Mouse (Mus musculus): ENCODE measurements around the gene Ccl24. TPM values are rescaled to one million over a fixed set of nuclear protein-coding genes. Genes with fewer than 3 reads are reported as not detected.

The Ccl24 gene
- polyA plus RNA-seq, 1 experiment from 2014 or later, result 20.1 TPM

- ATAC-seq (ENCODE audit: insufficient read depth), result peak; percentile 95
- H3K4me1 ChIP-seq (replicated peaks), result peaks cover 19% of the 10 kb centered on the region
- no peaks in the 10 kb centered on the region for H3K36me3 ChIP-seq (replicated peaks)
- peak within 1 kb of the TSS; percentile 59 for H3K4me3 ChIP-seq (replicated peaks)
- peak within 1 kb of the TSS; percentile 76 for H3K4me2 ChIP-seq
- H3K9me3 ChIP-seq (replicated peaks), result no peaks in the 10 kb centered on the region
- peak within 1 kb of the TSS; percentile 30; the same call in 1 of the 2 replicates for H3K9ac ChIP-seq
- under 1% methylated on average over 46 of the region's 46 CpGs for WGBS (ENCODE audit: insufficient replicate concordance)
- H3K27ac ChIP-seq (replicated peaks), result no peak within 1 kb of the TSS
- peaks cover 37% of the 10 kb centered on the region for H3K27me3 ChIP-seq
Measured at GRCm38 (mm10) chr5:135544865-135545797, 27.7 kb downstream of the Ccl24 start, which contains the start of gene Hip1. TSS of gene Hip1 (minus strand) at chr5:135545120.

GRCm38 (mm10) chr5:135544032-135544558 is 28.8 kb downstream of the Ccl24 start:
- 10% methylated on average over 15 of the region's 15 CpGs for WGBS (ENCODE audit: insufficient replicate concordance)
- Histone ChIP-seq H3K9ac (no peak overlapping the region), H3K4me1 (replicated peaks) (peaks cover 19% of the 10 kb centered on the region), H3K27ac (replicated peaks) (no peak overlapping the region), H3K27me3 (peaks cover 37% of the 10 kb centered on the region), H3K36me3 (replicated peaks) (no peaks in the 10 kb centered on the region), H3K4me2 (peak overlapping the region; percentile 76), H3K4me3 (replicated peaks) (peak overlapping the region; percentile 59), H3K9me3 (replicated peaks) (no peaks in the 10 kb centered on the region)
- ATAC-seq (ENCODE audit: insufficient read depth), result no peak

GRCm38 (mm10) chr5:135537794-135538214 is 35.0 kb downstream of the Ccl24 start:
- no peaks in the 10 kb centered on the region for H3K27me3 ChIP-seq
- no peaks in the 10 kb centered on the region for H3K9me3 ChIP-seq (replicated peaks)
- 24% methylated on average over 10 of the region's 10 CpGs for WGBS (ENCODE audit: insufficient replicate concordance)
- no peak overlapping the region for H3K4me3 ChIP-seq (replicated peaks)
- H3K36me3 ChIP-seq (replicated peaks), result no peaks in the 10 kb centered on the region
- H3K9ac ChIP-seq, result no peak overlapping the region
- H3K4me2 ChIP-seq, result 0 out of 2 replicates have a peak overlapping the region, but pooled peaks have one; percentile 16
- no peak overlapping the region for H3K27ac ChIP-seq (replicated peaks)
- no peak for ATAC-seq (ENCODE audit: insufficient read depth)
- no peaks in the 10 kb centered on the region; the same call in 1 of the 2 replicates for H3K4me1 ChIP-seq (replicated peaks)

- Histone ChIP-seq H3K36me3 (replicated peaks) (no peaks in the 10 kb centered on the region), H3K4me3 (replicated peaks) (no peak overlapping the region), H3K27me3 (no peaks in the 10 kb centered on the region), H3K9ac (no peak overlapping the region), H3K9me3 (replicated peaks) (no peaks in the 10 kb centered on the region), H3K4me1 (replicated peaks) (no peaks in the 10 kb centered on the region; the same call in 1 of the 2 replicates), H3K27ac (replicated peaks) (no peak overlapping the region), H3K4me2 (no peak overlapping the region)
- WGBS (ENCODE audit: insufficient replicate concordance), result 15% methylated on average over 4 of the region's 4 CpGs
- ATAC-seq (ENCODE audit: insufficient read depth), result peak; percentile 47; the same call in 1 of the 2 replicates
Measured at GRCm38 (mm10) chr5:135537326-135537725, 35.5 kb downstream of the Ccl24 start.

- Histone ChIP-seq H3K4me2 (no peak overlapping the region), H3K27me3 (no peaks in the 10 kb centered on the region), H3K27ac (replicated peaks) (no peak overlapping the region), H3K4me1 (replicated peaks) (no peaks in the 10 kb centered on the region; the same call in 1 of the 2 replicates), H3K9ac (no peak overlapping the region), H3K9me3 (replicated peaks) (no peaks in the 10 kb centered on the region), H3K36me3 (replicated peaks) (no peaks in the 10 kb centered on the region), H3K4me3 (replicated peaks) (no peak overlapping the region)
- ATAC-seq (ENCODE audit: insufficient read depth), result no peak
Measured at GRCm38 (mm10) chr5:135535867-135536266, 37.0 kb downstream of the Ccl24 start.

GRCm38 (mm10) chr5:135533431-135533830 is 39.4 kb downstream of the Ccl24 start:
- Histone ChIP-seq H3K9ac (no peak overlapping the region), H3K27me3 (no peaks in the 10 kb centered on the region), H3K4me1 (replicated peaks) (no peaks in the 10 kb centered on the region; the same call in 1 of the 2 replicates), H3K9me3 (replicated peaks) (no peaks in the 10 kb centered on the region), H3K27ac (replicated peaks) (no peak overlapping the region), H3K36me3 (replicated peaks) (no peaks in the 10 kb centered on the region), H3K4me2 (no peak overlapping the region), H3K4me3 (replicated peaks) (no peak overlapping the region)
- WGBS (ENCODE audit: insufficient replicate concordance), result 52% methylated on average over 10 of the region's 10 CpGs
- no peak for ATAC-seq (ENCODE audit: insufficient read depth)

GRCm38 (mm10) chr5:135531306-135531845 is 41.5 kb downstream of the Ccl24 start:
- Histone ChIP-seq H3K4me2 (no peak overlapping the region), H3K27me3 (no peaks in the 10 kb centered on the region), H3K9me3 (replicated peaks) (no peaks in the 10 kb centered on the region), H3K9ac (no peak overlapping the region), H3K27ac (replicated peaks) (no peak overlapping the region), H3K4me1 (replicated peaks) (no peaks in the 10 kb centered on the region), H3K4me3 (replicated peaks) (no peak overlapping the region), H3K36me3 (replicated peaks) (no peaks in the 10 kb centered on the region)
- WGBS (ENCODE audit: insufficient replicate concordance), result 64% methylated on average over 11 of the region's 11 CpGs
- ATAC-seq (ENCODE audit: insufficient read depth), result no peak

GRCm38 (mm10) chr5:135529964-135530363 is 42.9 kb downstream of the Ccl24 start:
- Histone ChIP-seq H3K27me3 (no peaks in the 10 kb centered on the region), H3K36me3 (replicated peaks) (no peaks in the 10 kb centered on the region), H3K9me3 (replicated peaks) (no peaks in the 10 kb centered on the region), H3K4me2 (no peak overlapping the region), H3K9ac (no peak overlapping the region), H3K4me3 (replicated peaks) (no peak overlapping the region), H3K27ac (replicated peaks) (no peak overlapping the region), H3K4me1 (replicated peaks) (no peaks in the 10 kb centered on the region)
- no peak for ATAC-seq (ENCODE audit: insufficient read depth)
- 37% methylated on average over 2 of the region's 2 CpGs for WGBS (ENCODE audit: insufficient replicate concordance)

GRCm38 (mm10) chr5:135529310-135529709 is 43.5 kb downstream of the Ccl24 start:
- Histone ChIP-seq H3K9me3 (replicated peaks) (no peaks in the 10 kb centered on the region), H3K36me3 (replicated peaks) (no peaks in the 10 kb centered on the region), H3K9ac (no peak overlapping the region), H3K27ac (replicated peaks) (no peak overlapping the region), H3K4me3 (replicated peaks) (no peak overlapping the region), H3K4me2 (no peak overlapping the region), H3K27me3 (no peaks in the 10 kb centered on the region), H3K4me1 (replicated peaks) (no peaks in the 10 kb centered on the region)
- no peak for ATAC-seq (ENCODE audit: insufficient read depth)
- 54% methylated on average over 3 of the region's 3 CpGs for WGBS (ENCODE audit: insufficient replicate concordance)

- Histone ChIP-seq H3K4me2 (no peak overlapping the region), H3K4me3 (replicated peaks) (no peak overlapping the region), H3K27ac (replicated peaks) (no peak overlapping the region), H3K9me3 (replicated peaks) (no peaks in the 10 kb centered on the region), H3K4me1 (replicated peaks) (no peaks in the 10 kb centered on the region), H3K9ac (no peak overlapping the region), H3K27me3 (no peaks in the 10 kb centered on the region), H3K36me3 (replicated peaks) (no peaks in the 10 kb centered on the region)
- ATAC-seq (ENCODE audit: insufficient read depth), result no peak
- 52% methylated on average over 7 of the region's 7 CpGs for WGBS (ENCODE audit: insufficient replicate concordance)
Measured at GRCm38 (mm10) chr5:135527986-135528385, 44.9 kb downstream of the Ccl24 start.

Data from liver, embryonic 15.5 days (tissue).